Mouse (Mus musculus) ES-Bruce4 (cell line): ENCODE measurements around the gene Actn4.

Experiments used
- CTCF ChIP-seq: IDR thresholded peaks from one replicate; pipeline ENCODE4 v1.8.1; 2011; ENCODE audit warnings: low read depth, low read length
- POLR2A ChIP-seq: IDR thresholded peaks from one replicate; pipeline ENCODE4 v1.8.1; 2011; ENCODE audit warnings: low read length; ENCODE audit not compliant: insufficient read depth

- TF ChIP-seq CTCF: no peak
- TF ChIP-seq POLR2A: no peak
These were observed 79.1 kb downstream of the Actn4 start for GRCm38 (mm10) chr7:28883039-28883438.
